Mouse (Mus musculus): Measurements from ENCODE around the gene Dgat2. TPM values are rescaled to one million over a fixed set of nuclear protein-coding genes. Genes with fewer than 3 reads are reported as not detected.
A peak's percentile ranks its signal among the peaks of the same experiment; 100 is the strongest.

The Dgat2 gene
- polyA plus RNA-seq, 1 experiment from 2014 or later = 249 TPM

DNA sequence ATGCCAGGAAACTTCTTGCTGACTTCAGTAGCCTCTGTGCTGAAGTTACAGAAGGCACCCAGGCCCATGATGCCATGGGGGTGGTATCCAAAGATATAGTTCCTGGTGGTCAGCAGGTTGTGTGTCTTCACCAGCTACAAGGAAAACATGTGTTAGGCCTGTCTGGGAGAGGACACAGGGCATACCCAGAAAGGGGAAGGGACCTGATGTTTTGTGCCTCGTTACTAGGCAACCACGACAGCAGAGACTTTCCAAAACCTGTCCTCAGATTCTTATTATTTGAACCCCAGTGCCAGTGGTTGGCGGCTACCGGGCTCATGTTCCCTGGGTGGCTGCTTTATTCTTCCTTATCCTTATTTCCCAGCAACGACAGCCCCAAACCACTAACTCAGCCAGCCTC lies 23.6 kb downstream of the Dgat2 start:
- TF ChIP-seq CTCF (IDR thresholded peaks at IDR 0.05; ENCODE audit: low read depth) (no peak), EP300 (IDR thresholded peaks at IDR 0.05; ENCODE audit: low read depth) (no peak)
- Histone ChIP-seq H3K27me3 (ENCODE audit: insufficient read depth, low read length) (no peaks in the 10 kb centered on the region), H3K9ac (replicated peaks) (no peak overlapping the region; the same call in 1 of the 2 replicates), H3K4me2 (ENCODE audit: low read depth, low read length) (no peak overlapping the region), H3K4me1 (ENCODE audit: insufficient read depth) (peaks cover 59% of the 10 kb centered on the region), H3K9me3 (ENCODE audit: low read length) (no peaks in the 10 kb centered on the region), H3K36me3 (replicated peaks; ENCODE audit: insufficient read depth, low read length) (peaks cover 45% of the 10 kb centered on the region), H3K27ac (ENCODE audit: low read depth) (peak overlapping the region; percentile 66; the same call in 1 of the 2 replicates), H3K4me3 (ENCODE audit: low read depth, low read length) (no peak overlapping the region)
- ATAC-seq (no peak), DNase-seq (no peak)
- WGBS (ENCODE audit: insufficient replicate concordance) = 26% methylated on average over 5 of the region's 5 CpGs

DNA sequence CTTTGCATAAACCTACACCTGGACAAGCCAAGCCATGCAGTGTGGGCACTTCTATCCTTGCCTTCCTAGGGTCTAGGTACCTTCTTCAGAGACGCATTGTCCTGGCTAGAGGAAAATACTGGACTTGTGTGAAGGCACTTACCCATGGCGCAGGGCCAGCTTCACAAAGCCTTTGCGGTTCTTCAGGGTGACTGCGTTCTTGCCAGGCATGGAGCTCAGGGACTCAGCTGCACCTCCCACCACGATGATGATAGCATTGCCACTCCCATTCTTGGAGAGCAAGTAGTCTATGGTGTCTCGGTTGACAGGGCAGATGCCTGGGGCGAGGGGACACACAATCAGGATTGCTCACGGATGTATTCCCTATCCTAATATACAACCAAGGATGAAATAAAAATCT lies 24.5 kb downstream of the Dgat2 start:
- H3K4me2 ChIP-seq (ENCODE audit: low read depth, low read length) = no peak overlapping the region
- no peak for TF ChIP-seq EP300 (IDR thresholded peaks at IDR 0.05; ENCODE audit: low read depth)
- no peak for TF ChIP-seq CTCF (IDR thresholded peaks at IDR 0.05; ENCODE audit: low read depth)
- H3K4me1 ChIP-seq (ENCODE audit: insufficient read depth) = peaks cover 56% of the 10 kb centered on the region
- no peak overlapping the region; the same call in 1 of the 2 replicates for H3K9ac ChIP-seq (replicated peaks)
- peaks cover 40% of the 10 kb centered on the region for H3K36me3 ChIP-seq (replicated peaks; ENCODE audit: insufficient read depth, low read length)
- 68% methylated on average over 8 of the region's 8 CpGs for WGBS (ENCODE audit: insufficient replicate concordance)
- no peak overlapping the region for H3K4me3 ChIP-seq (ENCODE audit: low read depth, low read length)
- DNase-seq (no peak), ATAC-seq (no peak)
- no peaks in the 10 kb centered on the region for H3K9me3 ChIP-seq (ENCODE audit: low read length)
- no peaks in the 10 kb centered on the region for H3K27me3 ChIP-seq (ENCODE audit: insufficient read depth, low read length)
- no peak overlapping the region for H3K27ac ChIP-seq (ENCODE audit: low read depth)

DNA sequence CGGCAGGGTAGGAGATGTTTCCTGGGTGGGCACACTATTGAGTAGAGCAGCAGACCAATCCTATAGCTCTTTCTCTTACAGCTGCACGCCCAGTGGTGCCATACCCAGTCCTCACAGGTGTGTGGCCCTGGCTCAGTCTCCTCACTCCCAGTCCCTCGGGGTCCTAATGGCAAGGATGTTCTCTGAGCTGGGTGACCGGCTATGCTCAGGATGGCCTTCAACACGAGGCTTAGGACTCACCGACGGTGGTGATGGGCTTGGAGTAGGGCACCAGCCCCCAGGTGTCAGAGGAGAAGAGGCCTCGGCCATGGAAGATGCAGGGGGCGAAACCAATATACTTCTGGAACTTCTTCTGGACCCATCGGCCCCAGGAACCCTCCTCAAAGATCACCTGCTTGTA lies 25.8 kb downstream of the Dgat2 start:
- ATAC-seq (no peak), DNase-seq (no peak)
- no peak overlapping the region for H3K9ac ChIP-seq (replicated peaks)
- 70% methylated on average over 10 of the region's 10 CpGs for WGBS (ENCODE audit: insufficient replicate concordance)
- no peak for TF ChIP-seq EP300 (IDR thresholded peaks at IDR 0.05; ENCODE audit: low read depth)
- no peak for TF ChIP-seq CTCF (IDR thresholded peaks at IDR 0.05; ENCODE audit: low read depth)
- H3K27me3 ChIP-seq (ENCODE audit: insufficient read depth, low read length) = no peaks in the 10 kb centered on the region
- no peak overlapping the region for H3K4me2 ChIP-seq (ENCODE audit: low read depth, low read length)
- H3K9me3 ChIP-seq (ENCODE audit: low read length) = no peaks in the 10 kb centered on the region
- no peak overlapping the region for H3K4me3 ChIP-seq (ENCODE audit: low read depth, low read length)
- H3K4me1 ChIP-seq (ENCODE audit: insufficient read depth) = peaks cover 48% of the 10 kb centered on the region
- H3K27ac ChIP-seq (ENCODE audit: low read depth) = peak overlapping the region; percentile 48; the same call in 1 of the 2 replicates
- H3K36me3 ChIP-seq (replicated peaks; ENCODE audit: insufficient read depth, low read length) = peaks cover 39% of the 10 kb centered on the region

DNA sequence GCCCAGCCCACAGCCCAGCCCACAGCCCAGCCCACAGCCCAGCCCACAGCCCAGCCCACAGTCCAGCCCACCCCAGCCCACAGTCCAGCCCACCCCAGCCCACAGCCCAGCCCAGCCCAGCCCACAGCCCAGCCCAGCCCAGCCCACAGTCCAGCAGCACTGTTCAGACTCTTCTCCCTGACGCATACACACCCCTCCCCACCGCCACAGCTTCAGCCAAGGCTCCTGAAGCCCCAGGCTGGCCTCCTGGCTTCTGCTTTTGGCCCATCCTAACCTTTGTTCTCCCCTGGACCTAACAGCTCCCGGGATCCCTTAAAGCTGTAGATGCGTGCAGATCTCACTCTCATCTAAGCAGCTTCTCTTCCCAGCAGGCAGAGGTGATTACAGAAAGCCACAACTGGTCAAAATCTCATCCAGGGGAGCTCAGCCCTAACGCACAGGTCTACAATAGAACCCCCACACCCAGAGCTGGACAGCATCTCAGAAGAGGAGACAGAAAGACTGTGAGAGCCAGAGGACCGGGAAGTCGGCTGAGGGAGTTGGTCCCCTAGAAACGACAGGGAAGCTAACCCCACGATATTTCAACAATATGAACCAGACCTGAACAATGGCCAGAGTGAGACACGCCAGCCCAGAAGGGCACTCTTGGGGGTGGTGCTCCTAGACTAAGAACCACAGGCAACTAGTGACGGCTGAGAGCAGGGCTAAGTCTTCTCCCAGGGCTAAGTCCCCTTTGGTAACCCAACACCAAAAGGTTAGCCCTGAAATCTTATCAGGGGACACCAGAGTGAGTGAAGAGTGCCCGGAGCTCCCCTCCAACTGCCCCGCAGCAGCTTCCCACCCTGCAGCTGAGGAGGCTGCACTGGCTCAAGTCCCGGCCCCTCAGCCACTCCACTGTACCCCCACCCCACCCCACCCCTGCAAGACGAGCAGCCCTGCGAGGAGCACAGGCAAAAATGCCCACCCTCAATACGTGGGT lies 26.9 kb downstream of the Dgat2 start:
- peak; percentile 73 for DNase-seq
- Histone ChIP-seq H3K27me3 (ENCODE audit: insufficient read depth, low read length) (no peaks in the 10 kb centered on the region), H3K27ac (ENCODE audit: low read depth) (peak overlapping the region; percentile 69), H3K4me3 (ENCODE audit: low read depth, low read length) (no peak overlapping the region), H3K9ac (replicated peaks) (peak overlapping the region; percentile 26; the same call in 1 of the 2 replicates), H3K4me2 (ENCODE audit: low read depth, low read length) (peak overlapping the region; percentile 44), H3K36me3 (replicated peaks; ENCODE audit: insufficient read depth, low read length) (peaks cover 38% of the 10 kb centered on the region), H3K4me1 (ENCODE audit: insufficient read depth) (peaks cover 44% of the 10 kb centered on the region), H3K9me3 (ENCODE audit: low read length) (no peaks in the 10 kb centered on the region)
- whole genome bisulfite sequencing (ENCODE audit: insufficient replicate concordance) = 7% methylated on average over 16 of the region's 17 CpGs
- ATAC-seq = peak; percentile 62
- no peak for TF ChIP-seq CTCF (IDR thresholded peaks at IDR 0.05; ENCODE audit: low read depth)
- TF ChIP-seq EP300 (IDR thresholded peaks at IDR 0.05; ENCODE audit: low read depth) = no peak

DNA sequence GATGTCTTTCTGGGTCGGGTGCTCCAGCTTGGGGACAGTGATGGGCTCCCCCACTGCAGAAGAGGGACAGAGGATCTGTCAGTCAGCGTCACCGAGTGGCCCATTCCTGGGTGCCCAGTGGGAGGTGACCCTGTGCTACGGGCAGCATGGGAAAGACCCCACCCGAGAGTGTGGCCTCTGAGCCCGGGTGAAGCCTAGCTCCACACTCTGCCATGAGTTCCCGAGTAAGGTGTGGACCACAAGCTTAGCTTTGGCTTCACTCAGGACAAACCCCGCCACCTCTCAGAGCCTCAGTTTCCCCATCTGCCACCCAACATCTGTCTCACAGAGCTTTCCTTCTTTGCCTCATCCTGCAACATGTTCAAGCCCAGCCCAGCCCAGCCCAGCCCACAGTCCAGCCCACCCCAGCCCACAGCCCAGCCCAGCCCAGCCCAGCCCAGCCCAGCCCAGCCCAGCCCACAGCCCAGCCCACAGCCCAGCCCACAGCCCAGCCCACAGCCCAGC lies 27.8 kb downstream of the Dgat2 start:
- ATAC-seq (no peak), DNase-seq (no peak)
- Histone ChIP-seq H3K27me3 (ENCODE audit: insufficient read depth, low read length) (no peaks in the 10 kb centered on the region), H3K4me2 (ENCODE audit: low read depth, low read length) (no peak overlapping the region), H3K4me3 (ENCODE audit: low read depth, low read length) (no peak overlapping the region), H3K9ac (replicated peaks) (no peak overlapping the region), H3K27ac (ENCODE audit: low read depth) (0 out of 2 replicates have a peak overlapping the region, but pooled peaks have one; percentile 1), H3K36me3 (replicated peaks; ENCODE audit: insufficient read depth, low read length) (peaks cover 33% of the 10 kb centered on the region), H3K9me3 (ENCODE audit: low read length) (no peaks in the 10 kb centered on the region), H3K4me1 (ENCODE audit: insufficient read depth) (peaks cover 41% of the 10 kb centered on the region)
- no peak for TF ChIP-seq EP300 (IDR thresholded peaks at IDR 0.05; ENCODE audit: low read depth)
- WGBS (ENCODE audit: insufficient replicate concordance) = 53% methylated on average over 8 of the region's 8 CpGs

DNA sequence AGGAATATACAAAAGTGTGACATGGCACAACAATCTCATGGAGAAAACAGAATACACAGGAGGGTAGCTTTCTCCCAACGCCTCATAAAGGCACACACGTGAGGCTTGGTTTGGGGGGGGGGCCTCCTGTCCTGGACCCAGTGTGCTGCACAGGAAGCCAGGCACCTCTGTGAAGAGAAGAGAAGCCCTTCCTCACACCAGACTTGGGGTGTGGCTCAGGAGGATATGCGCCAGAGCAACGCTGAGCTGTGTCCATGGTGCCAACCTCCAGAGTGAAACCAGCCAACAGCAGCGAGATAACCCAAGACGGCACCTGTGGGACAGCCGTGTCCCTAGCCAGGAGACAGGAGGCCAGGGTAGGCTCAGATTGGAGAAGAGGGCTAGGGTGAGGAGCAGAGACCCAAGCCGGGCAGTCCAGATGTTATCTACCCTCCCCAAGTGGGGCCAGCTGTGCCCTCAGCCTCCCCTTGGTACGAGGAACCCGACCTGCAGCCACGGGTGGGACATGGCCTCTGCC lies 28.8 kb downstream of the Dgat2 start:
- no peak overlapping the region for H3K4me3 ChIP-seq (ENCODE audit: low read depth, low read length)
- H3K27ac ChIP-seq (ENCODE audit: low read depth) = peak overlapping the region; percentile 39
- H3K4me2 ChIP-seq (ENCODE audit: low read depth, low read length) = no peak overlapping the region
- no peaks in the 10 kb centered on the region for H3K9me3 ChIP-seq (ENCODE audit: low read length)
- no peak for ATAC-seq
- 64% methylated on average over 11 of the region's 11 CpGs for WGBS (ENCODE audit: insufficient replicate concordance)
- no peaks in the 10 kb centered on the region for H3K27me3 ChIP-seq (ENCODE audit: insufficient read depth, low read length)
- H3K9ac ChIP-seq (replicated peaks) = no peak overlapping the region
- no peak for TF ChIP-seq CTCF (IDR thresholded peaks at IDR 0.05; ENCODE audit: low read depth)
- no peak for TF ChIP-seq EP300 (IDR thresholded peaks at IDR 0.05; ENCODE audit: low read depth)
- DNase-seq = no peak
- H3K36me3 ChIP-seq (replicated peaks; ENCODE audit: insufficient read depth, low read length) = peaks cover 31% of the 10 kb centered on the region
- peaks cover 32% of the 10 kb centered on the region for H3K4me1 ChIP-seq (ENCODE audit: insufficient read depth)
